Mouse (Mus musculus): ENCODE data around the gene Efna5. TPM values are rescaled to one million over a fixed set of nuclear protein-coding genes. Genes with fewer than 3 reads are reported as not detected.

Efna5 gene
- polyA plus RNA-seq, 1 experiment: 0.42 TPM

DNA sequence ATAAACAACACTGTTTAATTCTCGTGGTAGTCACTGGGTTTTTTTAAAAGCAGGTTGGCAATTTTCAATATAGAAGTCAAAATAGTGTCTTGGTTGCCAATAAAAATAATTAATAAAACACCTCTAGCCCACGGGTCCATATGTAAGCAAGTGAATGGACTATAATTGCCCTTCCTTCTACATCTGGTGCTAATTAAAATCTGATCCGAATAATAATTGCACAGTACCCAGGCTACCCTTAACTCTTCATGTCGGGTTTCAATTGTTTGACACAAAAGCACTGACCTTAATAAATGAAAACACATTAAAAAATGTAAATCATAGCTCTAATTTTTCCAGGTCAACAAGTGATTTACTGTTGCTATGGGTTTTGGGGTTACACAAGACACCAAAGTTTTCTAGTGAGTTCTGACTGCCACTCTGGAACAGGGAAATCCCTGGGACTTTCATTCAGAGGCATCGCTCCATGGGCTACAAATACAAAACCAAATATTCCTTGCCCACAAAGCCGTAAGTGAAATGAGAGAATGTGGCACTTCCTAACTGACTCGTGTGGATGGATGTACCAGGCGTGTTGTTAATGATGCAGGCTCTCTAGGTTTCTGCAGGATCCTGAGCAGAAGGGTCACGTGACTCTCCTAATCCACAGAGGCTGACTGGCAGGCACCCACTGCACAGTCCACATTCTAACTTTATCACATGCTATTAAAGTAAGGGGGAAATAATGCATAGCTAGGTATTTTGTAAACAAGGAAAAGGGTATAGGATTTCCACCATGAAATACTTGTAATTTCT is 178.9 kb downstream of the Efna5 start:
- TF ChIP-seq POLR2A (IDR thresholded peaks at IDR 0.05; ENCODE audit: control insufficient read depth, low read depth, low read length) (no peak), CTCF (IDR thresholded peaks at IDR 0.05; ENCODE audit: control insufficient read depth, insufficient read depth, insufficient replicate concordance, low read depth, low read length) (no peak)
- Histone ChIP-seq H3K4me1 (ENCODE audit: control insufficient read depth, insufficient read depth, low read length) (no peaks in the 10 kb centered on the region), H3K27ac (ENCODE audit: control insufficient read depth, insufficient read depth, low read depth, low read length) (no peak overlapping the region), H3K36me3 (ENCODE audit: control insufficient read depth, insufficient read depth, low read length) (no peaks in the 10 kb centered on the region), H3K27me3 (ENCODE audit: control insufficient read depth, insufficient read depth, low read length) (no peaks in the 10 kb centered on the region), H3K4me3 (ENCODE audit: control insufficient read depth, low read depth, low read length) (no peak overlapping the region)

DNA sequence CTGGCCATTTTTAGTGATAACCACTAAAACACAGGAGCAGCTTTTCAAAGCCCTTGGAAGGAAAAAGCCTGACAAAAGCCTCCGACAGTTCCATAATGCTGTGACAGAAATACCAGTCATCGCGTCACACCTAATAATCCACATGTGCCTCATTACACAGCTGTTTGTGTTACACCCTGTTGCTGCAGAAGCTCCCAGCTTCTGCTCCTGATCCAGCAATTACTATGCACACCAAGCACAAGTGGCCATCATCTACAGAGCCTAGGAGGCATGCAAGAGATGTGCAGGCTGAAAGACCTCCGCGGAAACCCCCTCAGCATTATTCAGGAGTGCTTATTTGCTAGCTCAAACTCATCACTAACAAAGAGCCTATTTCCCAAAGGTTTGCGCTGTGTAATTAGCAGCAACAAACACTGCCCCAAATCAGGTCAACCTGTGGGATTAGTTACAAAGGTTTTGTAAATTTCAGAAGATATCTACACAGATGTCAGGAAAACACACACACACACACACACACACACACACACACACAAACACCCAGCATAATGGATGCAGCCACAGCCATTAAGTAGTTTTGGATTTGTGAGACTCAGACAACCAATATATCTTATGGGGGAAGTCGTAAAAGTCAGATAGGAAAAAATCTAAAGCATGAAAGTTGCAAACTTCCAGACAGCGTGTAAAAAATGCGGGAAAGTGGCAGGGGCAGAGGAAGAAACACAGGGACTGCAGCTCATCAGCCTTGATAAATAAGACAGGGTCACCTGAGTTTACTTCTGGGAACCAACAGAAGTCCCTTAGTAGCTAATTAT is 180.1 kb downstream of the Efna5 start:
- H3K4me3 ChIP-seq (ENCODE audit: control insufficient read depth, low read depth, low read length): no peak overlapping the region

DNA sequence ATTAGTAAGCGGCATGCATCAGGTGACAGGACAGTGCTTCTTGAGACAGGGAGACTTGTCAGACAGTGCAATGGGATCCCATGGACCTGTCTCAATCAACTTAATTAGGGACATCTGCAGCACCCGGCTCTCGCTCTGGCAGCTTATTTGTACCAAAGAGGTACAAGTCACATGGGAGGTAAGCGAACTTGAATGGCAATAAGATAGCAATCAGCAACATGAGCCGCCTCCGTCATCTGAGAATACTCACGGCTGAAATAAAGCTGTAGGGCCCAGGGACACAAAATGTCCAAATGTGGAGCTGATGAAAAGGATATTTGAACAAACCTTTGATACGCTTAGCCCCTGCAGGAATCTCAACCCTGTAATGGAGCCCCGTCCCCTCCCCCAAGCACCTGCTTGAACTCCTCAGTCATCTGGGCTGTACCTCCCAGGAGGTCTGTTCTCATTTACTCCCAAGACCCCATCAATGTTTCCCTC is 186.1 kb downstream of the Efna5 start:
- Histone ChIP-seq H3K27ac (ENCODE audit: control insufficient read depth, insufficient read depth, low read depth, low read length) (no peak overlapping the region), H3K36me3 (ENCODE audit: control insufficient read depth, insufficient read depth, low read length) (no peaks in the 10 kb centered on the region), H3K4me1 (ENCODE audit: control insufficient read depth, insufficient read depth, low read length) (no peaks in the 10 kb centered on the region), H3K4me3 (ENCODE audit: control insufficient read depth, low read depth, low read length) (no peak overlapping the region), H3K27me3 (ENCODE audit: control insufficient read depth, insufficient read depth, low read length) (no peaks in the 10 kb centered on the region)
- no peak for TF ChIP-seq CTCF (IDR thresholded peaks at IDR 0.05; ENCODE audit: control insufficient read depth, insufficient read depth, insufficient replicate concordance, low read depth, low read length)
- TF ChIP-seq POLR2A (IDR thresholded peaks at IDR 0.05; ENCODE audit: control insufficient read depth, low read depth, low read length): no peak

More for the DNA sequence above, 180.1 kb downstream of the Efna5 start:
- Histone ChIP-seq H3K4me1 (ENCODE audit: control insufficient read depth, insufficient read depth, low read length) (no peaks in the 10 kb centered on the region), H3K27ac (ENCODE audit: control insufficient read depth, insufficient read depth, low read depth, low read length) (no peak overlapping the region), H3K27me3 (ENCODE audit: control insufficient read depth, insufficient read depth, low read length) (no peaks in the 10 kb centered on the region), H3K36me3 (ENCODE audit: control insufficient read depth, insufficient read depth, low read length) (no peaks in the 10 kb centered on the region)
- TF ChIP-seq CTCF (IDR thresholded peaks at IDR 0.05; ENCODE audit: control insufficient read depth, insufficient read depth, insufficient replicate concordance, low read depth, low read length) (no peak), POLR2A (IDR thresholded peaks at IDR 0.05; ENCODE audit: control insufficient read depth, low read depth, low read length) (no peak)

DNA sequence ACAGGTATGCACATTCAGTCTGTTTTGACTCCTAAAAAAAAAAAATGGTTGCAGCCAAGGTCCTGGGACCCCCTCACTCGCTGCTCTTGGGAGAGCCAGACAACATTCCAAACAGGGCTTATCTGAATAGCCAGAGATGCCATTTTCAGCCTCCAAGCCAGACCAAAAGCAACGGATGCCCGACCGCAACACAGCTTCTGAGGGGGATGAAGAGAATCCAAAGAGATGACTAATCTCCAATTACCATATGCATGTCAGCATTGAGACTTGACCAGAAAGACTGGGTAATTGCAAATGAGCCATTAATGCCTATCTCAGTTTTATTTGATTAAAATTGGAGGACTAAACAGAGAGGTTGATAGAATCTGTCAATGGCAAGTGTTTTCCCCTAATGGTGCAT is 188.9 kb downstream of the Efna5 start:
- Histone ChIP-seq H3K27me3 (ENCODE audit: control insufficient read depth, insufficient read depth, low read length) (no peaks in the 10 kb centered on the region), H3K4me1 (ENCODE audit: control insufficient read depth, insufficient read depth, low read length) (no peaks in the 10 kb centered on the region), H3K4me3 (ENCODE audit: control insufficient read depth, low read depth, low read length) (no peak overlapping the region), H3K27ac (ENCODE audit: control insufficient read depth, insufficient read depth, low read depth, low read length) (no peak overlapping the region), H3K36me3 (ENCODE audit: control insufficient read depth, insufficient read depth, low read length) (no peaks in the 10 kb centered on the region)
- TF ChIP-seq POLR2A (IDR thresholded peaks at IDR 0.05; ENCODE audit: control insufficient read depth, low read depth, low read length): no peak
- TF ChIP-seq CTCF (IDR thresholded peaks at IDR 0.05; ENCODE audit: control insufficient read depth, insufficient read depth, insufficient replicate concordance, low read depth, low read length): no peak

DNA sequence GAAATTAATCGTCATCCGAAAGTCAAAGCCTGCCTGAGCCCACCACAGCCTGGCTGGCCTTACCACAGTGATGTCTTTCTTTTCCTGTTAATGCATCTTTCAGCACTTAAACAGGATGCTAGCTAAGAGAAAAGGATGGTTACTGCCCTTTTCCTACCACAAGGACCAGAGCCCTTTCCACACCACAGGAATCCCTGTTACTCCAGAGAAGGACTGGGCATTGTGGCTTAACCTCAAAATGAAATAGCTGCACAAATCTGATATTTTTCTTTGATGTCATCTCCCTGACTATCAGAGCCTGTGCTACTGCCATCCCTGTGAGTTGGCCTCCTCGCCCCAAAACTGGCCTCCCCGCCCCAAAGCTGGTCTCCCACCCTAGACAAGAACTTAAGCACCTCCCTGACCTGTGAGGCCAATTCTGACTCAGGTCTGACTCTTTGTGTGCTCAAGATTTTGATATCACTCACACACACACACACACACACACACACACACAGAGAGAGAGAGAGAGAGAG is 189.9 kb downstream of the Efna5 start:
- Histone ChIP-seq H3K36me3 (ENCODE audit: control insufficient read depth, insufficient read depth, low read length) (no peaks in the 10 kb centered on the region), H3K4me1 (ENCODE audit: control insufficient read depth, insufficient read depth, low read length) (no peaks in the 10 kb centered on the region), H3K27ac (ENCODE audit: control insufficient read depth, insufficient read depth, low read depth, low read length) (no peak overlapping the region), H3K27me3 (ENCODE audit: control insufficient read depth, insufficient read depth, low read length) (no peaks in the 10 kb centered on the region), H3K4me3 (ENCODE audit: control insufficient read depth, low read depth, low read length) (no peak overlapping the region)
- TF ChIP-seq CTCF (IDR thresholded peaks at IDR 0.05; ENCODE audit: control insufficient read depth, insufficient read depth, insufficient replicate concordance, low read depth, low read length) (no peak), POLR2A (IDR thresholded peaks at IDR 0.05; ENCODE audit: control insufficient read depth, low read depth, low read length) (no peak)

DNA sequence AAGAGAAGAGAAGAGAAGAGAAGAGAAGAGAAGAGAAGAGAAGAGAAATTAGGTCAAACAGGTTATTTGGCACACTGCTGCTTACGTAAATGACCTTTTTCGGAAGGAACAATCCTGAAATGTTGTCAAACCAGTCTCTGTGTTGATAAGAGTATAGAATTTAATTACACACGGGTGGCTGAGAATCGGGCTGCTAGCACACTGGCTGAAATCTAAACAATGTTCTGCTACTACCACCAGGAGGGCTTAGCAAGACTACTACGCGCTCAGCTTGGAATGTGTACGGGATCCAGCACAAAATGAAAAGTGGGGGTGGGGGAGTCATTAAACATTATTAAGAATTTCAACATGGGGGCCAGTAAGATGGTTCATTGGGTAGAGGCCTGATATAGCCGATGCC is 190.9 kb downstream of the Efna5 start:
- Histone ChIP-seq H3K27ac (ENCODE audit: control insufficient read depth, insufficient read depth, low read depth, low read length) (no peak overlapping the region), H3K4me1 (ENCODE audit: control insufficient read depth, insufficient read depth, low read length) (no peaks in the 10 kb centered on the region), H3K36me3 (ENCODE audit: control insufficient read depth, insufficient read depth, low read length) (no peaks in the 10 kb centered on the region), H3K4me3 (ENCODE audit: control insufficient read depth, low read depth, low read length) (no peak overlapping the region), H3K27me3 (ENCODE audit: control insufficient read depth, insufficient read depth, low read length) (no peaks in the 10 kb centered on the region)
- TF ChIP-seq CTCF (IDR thresholded peaks at IDR 0.05; ENCODE audit: control insufficient read depth, insufficient read depth, insufficient replicate concordance, low read depth, low read length) (no peak), POLR2A (IDR thresholded peaks at IDR 0.05; ENCODE audit: control insufficient read depth, low read depth, low read length) (no peak)

DNA sequence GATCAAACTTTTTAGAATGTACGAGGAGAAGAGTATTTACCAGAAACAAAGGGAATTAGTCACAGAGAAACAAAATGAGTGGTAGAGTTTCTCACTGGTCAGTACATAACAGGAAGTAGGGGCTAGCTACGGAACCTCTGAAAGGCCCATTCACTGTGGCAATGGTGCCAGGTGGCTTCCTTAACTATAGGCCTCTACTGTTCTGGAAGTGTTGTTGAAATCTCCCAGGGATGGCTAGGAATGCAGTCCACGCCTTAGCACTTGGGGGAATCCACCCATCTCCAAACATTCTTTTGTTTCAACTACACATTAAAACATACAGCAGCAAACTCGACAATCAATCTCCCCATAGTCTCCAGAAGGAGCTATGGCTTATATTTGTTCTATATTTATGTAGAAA is 191.5 kb downstream of the Efna5 start:
- Histone ChIP-seq H3K36me3 (ENCODE audit: control insufficient read depth, insufficient read depth, low read length) (no peaks in the 10 kb centered on the region), H3K4me1 (ENCODE audit: control insufficient read depth, insufficient read depth, low read length) (no peaks in the 10 kb centered on the region), H3K27ac (ENCODE audit: control insufficient read depth, insufficient read depth, low read depth, low read length) (no peak overlapping the region), H3K27me3 (ENCODE audit: control insufficient read depth, insufficient read depth, low read length) (no peaks in the 10 kb centered on the region), H3K4me3 (ENCODE audit: control insufficient read depth, low read depth, low read length) (no peak overlapping the region)
- no peak for TF ChIP-seq CTCF (IDR thresholded peaks at IDR 0.05; ENCODE audit: control insufficient read depth, insufficient read depth, insufficient replicate concordance, low read depth, low read length)
- no peak for TF ChIP-seq POLR2A (IDR thresholded peaks at IDR 0.05; ENCODE audit: control insufficient read depth, low read depth, low read length)

Measured in testis, adult 2 months (tissue).